Mouse (Mus musculus): ENCODE data around the gene Cd47. TPM values are rescaled to one million over a fixed set of nuclear protein-coding genes. Genes with fewer than 3 reads are reported as not detected.

The Cd47 gene
- polyA plus RNA-seq, 1 experiment from 2014 or later, result 32.2 TPM

- no peak for DNase-seq (ENCODE audit: low spot score)
- Histone ChIP-seq H3K4me1 (no peaks in the 10 kb centered on the region), H3K9me3 (no peaks in the 10 kb centered on the region), H3K36me3 (replicated peaks) (no peaks in the 10 kb centered on the region), H3K27me3 (replicated peaks; ENCODE audit: low read depth, poor library complexity, severe bottlenecking) (no peaks in the 10 kb centered on the region), H3K4me3 (no peak overlapping the region), H3K27ac (replicated peaks) (no peak overlapping the region)
- WGBS, result 95% methylated on average over 10 of the region's 10 CpGs
Measured at GRCm38 (mm10) chr16:49954909-49955308, 154.6 kb downstream of the Cd47 start.

DNA sequence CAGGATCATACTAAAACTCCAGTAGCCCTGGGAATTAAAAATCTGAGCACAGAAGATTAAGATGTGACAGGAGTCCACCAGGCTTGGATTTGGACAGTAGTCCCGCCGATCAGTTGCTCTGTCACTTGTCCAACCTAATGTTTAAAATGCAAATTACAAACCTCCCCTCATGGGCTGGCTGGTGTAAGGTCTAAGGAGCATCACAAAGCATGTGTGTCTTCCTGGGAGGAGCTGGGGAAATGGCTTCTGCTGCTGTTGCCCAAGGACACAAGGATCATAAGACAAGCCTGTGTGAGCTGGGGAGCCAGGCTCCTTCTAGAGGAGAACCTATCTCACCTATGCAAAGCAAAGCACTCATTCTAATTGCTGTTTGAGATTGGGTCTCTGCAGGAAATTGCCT lies 155.0 kb downstream of the Cd47 start:
- DNase-seq (ENCODE audit: low spot score), result no peak
- Histone ChIP-seq H3K27ac (replicated peaks) (no peak overlapping the region), H3K4me1 (no peaks in the 10 kb centered on the region), H3K9me3 (no peaks in the 10 kb centered on the region), H3K4me3 (no peak overlapping the region), H3K27me3 (replicated peaks; ENCODE audit: low read depth, poor library complexity, severe bottlenecking) (no peaks in the 10 kb centered on the region), H3K36me3 (replicated peaks) (no peaks in the 10 kb centered on the region)
- WGBS, result 92% methylated on average over 2 of the region's 2 CpGs

- Histone ChIP-seq H3K9me3 (no peaks in the 10 kb centered on the region), H3K27ac (replicated peaks) (no peak overlapping the region), H3K36me3 (replicated peaks) (no peaks in the 10 kb centered on the region), H3K4me3 (no peak overlapping the region), H3K27me3 (replicated peaks; ENCODE audit: low read depth, poor library complexity, severe bottlenecking) (no peaks in the 10 kb centered on the region), H3K4me1 (no peaks in the 10 kb centered on the region)
- 79% methylated on average over 2 of the region's 2 CpGs for WGBS
- DNase-seq (ENCODE audit: low spot score), result no peak
Measured at GRCm38 (mm10) chr16:49955952-49956351, 155.6 kb downstream of the Cd47 start.

GRCm38 (mm10) chr16:49956531-49957302 lies 156.4 kb downstream of the Cd47 start:
- Histone ChIP-seq H3K27ac (replicated peaks) (no peak overlapping the region), H3K27me3 (replicated peaks; ENCODE audit: low read depth, poor library complexity, severe bottlenecking) (no peaks in the 10 kb centered on the region), H3K4me1 (no peaks in the 10 kb centered on the region), H3K36me3 (replicated peaks) (no peaks in the 10 kb centered on the region), H3K9me3 (no peaks in the 10 kb centered on the region), H3K4me3 (no peak overlapping the region)
- WGBS, result 87% methylated on average over 7 of the region's 7 CpGs
- no peak for DNase-seq (ENCODE audit: low spot score)

DNA sequence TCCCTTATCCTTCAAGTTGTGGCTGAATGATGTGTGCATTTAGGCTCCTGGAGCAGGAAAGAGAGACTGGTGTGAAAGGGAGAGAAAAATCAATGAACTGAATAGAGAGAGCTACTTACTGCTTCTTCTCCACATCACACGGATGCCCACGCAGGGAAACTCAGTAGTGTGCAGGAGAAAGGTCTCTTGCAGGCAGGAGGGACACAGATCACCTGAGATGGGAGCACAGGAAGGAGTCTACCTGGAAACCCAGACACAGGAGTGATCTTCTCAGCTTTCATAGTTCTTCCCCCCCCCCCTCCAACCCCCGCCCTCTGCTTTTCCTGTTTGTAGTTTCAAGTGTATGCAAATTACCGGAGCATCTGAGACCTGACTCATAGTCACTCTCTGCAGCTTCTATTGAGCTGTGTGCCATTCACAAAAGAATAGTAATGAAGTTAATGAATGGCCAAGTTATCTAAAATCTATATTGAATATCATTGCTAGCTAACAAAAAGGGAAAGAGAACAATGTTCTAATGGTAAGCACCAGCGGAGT lies 158.6 kb downstream of the Cd47 start:
- Histone ChIP-seq H3K27me3 (replicated peaks; ENCODE audit: low read depth, poor library complexity, severe bottlenecking) (no peaks in the 10 kb centered on the region), H3K4me3 (no peak overlapping the region), H3K36me3 (replicated peaks) (no peaks in the 10 kb centered on the region), H3K27ac (replicated peaks) (no peak overlapping the region), H3K9me3 (no peaks in the 10 kb centered on the region), H3K4me1 (no peaks in the 10 kb centered on the region; the same call in 1 of the 2 replicates)
- no peak for DNase-seq (ENCODE audit: low spot score)
- WGBS, result 83% methylated on average over 5 of the region's 5 CpGs

DNA sequence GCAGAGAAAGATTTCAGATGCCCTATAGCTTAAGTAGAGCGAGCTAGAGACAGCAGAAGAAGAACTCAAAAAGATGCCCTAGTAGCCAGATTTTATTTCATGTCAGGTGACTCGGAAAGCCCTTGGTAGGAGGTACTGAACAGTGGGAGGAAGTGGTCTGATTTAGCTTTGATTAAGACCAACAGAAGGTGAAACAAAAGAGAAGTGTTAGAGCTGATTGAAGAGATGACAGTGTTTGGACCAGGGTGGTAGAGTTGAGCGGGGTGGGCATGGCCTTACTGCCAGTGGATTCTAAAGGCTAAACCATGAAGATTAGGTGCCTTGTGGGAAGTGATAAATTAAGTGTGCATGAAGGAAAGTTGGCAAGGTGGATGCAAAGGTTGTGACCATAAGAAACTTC lies 162.0 kb downstream of the Cd47 start:
- 88% methylated on average over 3 of the region's 3 CpGs for WGBS

GRCm38 (mm10) chr16:49964321-49964986 lies 164.1 kb downstream of the Cd47 start:
- Histone ChIP-seq H3K4me1 (peaks cover 20% of the 10 kb centered on the region), H3K27ac (replicated peaks) (no peak overlapping the region), H3K27me3 (replicated peaks; ENCODE audit: low read depth, poor library complexity, severe bottlenecking) (no peaks in the 10 kb centered on the region), H3K9me3 (no peaks in the 10 kb centered on the region), H3K4me3 (no peak overlapping the region), H3K36me3 (replicated peaks) (no peaks in the 10 kb centered on the region)
- no peak for DNase-seq (ENCODE audit: low spot score)
- 72% methylated on average over 7 of the region's 7 CpGs for WGBS

More for the DNA sequence above, 162.0 kb downstream of the Cd47 start:
- H3K27ac ChIP-seq (replicated peaks), result no peak overlapping the region
- H3K36me3 ChIP-seq (replicated peaks), result no peaks in the 10 kb centered on the region
- no peaks in the 10 kb centered on the region for H3K9me3 ChIP-seq
- no peak for DNase-seq (ENCODE audit: low spot score)
- no peak overlapping the region for H3K4me3 ChIP-seq
- H3K27me3 ChIP-seq (replicated peaks; ENCODE audit: low read depth, poor library complexity, severe bottlenecking), result no peaks in the 10 kb centered on the region
- H3K4me1 ChIP-seq, result peaks cover 20% of the 10 kb centered on the region

Other genes with a start within 250 kb of the Cd47 start
- 22.0 and 29.1 TPM in 2 replicates for gene Ift57, start 101.3 kb upstream of the Cd47 start, polyA plus RNA-seq (2016; fragmentation: Nextera tagmentation; extraction: Ambion mirVana)